Mouse (Mus musculus): ENCODE results near the gene Bmp6. TPM values are rescaled to one million over a fixed set of nuclear protein-coding genes. Genes with fewer than 3 reads are reported as not detected.
A peak's percentile ranks its signal among the peaks of the same experiment; 100 is the strongest.

Gene Bmp6
- 10 to 100 TPM; 19.7 to 23.4 TPM for total RNA-seq (2021)
- long read RNA-seq, experiment 1, transcript Bmp6-201 (7 exons, 3,593 nt): major isoform, 29 of 31 reads
- long read RNA-seq, experiment 1, partial matches to known transcripts: 1 of 31 reads
- long read RNA-seq, experiment 1, other reads (novel, unspliced or antisense): 1 of 31 reads
- long read RNA-seq, experiment 2, transcript Bmp6-201 (7 exons, 3,593 nt): major isoform, 9 of 12 reads
- long read RNA-seq, experiment 2, partial matches to known transcripts: 2 of 12 reads
- long read RNA-seq, experiment 2, other reads (novel, unspliced or antisense): 1 of 12 reads

GRCm38 (mm10) chr13:38344713-38345430, at the start of gene Bmp6:
TSS of gene Bmp6 (plus strand) at chr13:38345107.
- DNase-seq: peak; percentile 90 to 94

DNA sequence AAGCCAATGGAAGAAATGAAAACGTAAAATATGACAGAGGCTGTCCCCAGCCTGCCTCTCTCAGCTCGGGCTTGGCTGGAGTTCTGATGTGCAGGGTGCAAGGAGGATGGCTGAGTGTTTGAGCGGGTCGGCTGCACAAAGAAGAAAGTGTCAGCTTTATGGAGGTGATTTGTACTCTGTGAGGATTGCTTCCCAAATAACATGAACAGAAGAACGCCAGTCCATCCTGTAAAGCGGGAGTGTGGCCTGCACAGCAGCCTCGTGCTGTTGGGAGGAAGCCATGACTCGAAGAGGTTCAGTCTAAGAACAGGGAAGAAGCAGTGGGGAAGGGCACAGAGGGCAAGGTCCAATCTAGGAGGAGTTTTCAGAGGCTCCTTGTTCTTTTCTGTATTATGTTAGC, 48.7 kb upstream of the Bmp6 start:
- DNase-seq: no peak

DNA sequence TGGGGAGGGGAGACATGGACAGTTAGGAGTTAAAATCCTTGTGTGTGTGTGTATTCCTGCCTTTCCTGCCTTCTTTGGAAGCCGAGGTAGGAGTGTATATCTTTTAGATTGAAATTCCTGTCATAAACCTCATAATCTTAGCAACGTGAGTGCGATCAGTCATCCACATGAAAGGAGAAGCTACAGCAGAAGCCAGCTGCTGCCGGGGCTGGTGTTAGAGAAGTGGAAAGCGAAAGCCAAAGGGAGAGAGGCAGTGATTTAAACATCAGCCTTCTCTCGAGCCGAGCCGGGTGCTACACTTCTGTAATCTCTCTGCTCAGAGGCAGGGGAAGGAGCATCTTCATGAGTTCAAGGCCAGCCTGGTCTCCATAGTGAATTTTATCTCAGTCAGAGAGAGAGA, 48.3 kb upstream of the Bmp6 start:
- peak in 1 of 2 experiments; percentile 18 for DNase-seq

DNA sequence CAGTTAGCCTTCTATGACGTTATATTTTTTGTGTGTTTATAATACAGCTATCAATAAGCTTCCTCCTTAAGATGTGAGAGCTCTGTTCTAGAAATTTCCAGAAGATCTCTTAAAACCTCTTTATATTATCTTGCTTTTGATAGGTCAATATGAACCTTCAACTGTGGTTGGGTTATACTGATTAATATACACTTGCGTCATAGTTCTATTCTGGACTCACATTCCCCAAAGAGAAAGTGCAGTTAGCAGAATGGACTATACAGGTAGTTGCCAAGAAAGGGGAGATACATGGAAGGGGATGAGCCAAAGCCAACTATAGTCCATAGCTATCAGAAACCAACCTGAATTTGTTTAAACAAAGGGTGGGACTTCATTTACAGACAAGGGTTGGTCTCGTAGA, 33.8 kb upstream of the Bmp6 start:
- DNase-seq: no peak

DNA sequence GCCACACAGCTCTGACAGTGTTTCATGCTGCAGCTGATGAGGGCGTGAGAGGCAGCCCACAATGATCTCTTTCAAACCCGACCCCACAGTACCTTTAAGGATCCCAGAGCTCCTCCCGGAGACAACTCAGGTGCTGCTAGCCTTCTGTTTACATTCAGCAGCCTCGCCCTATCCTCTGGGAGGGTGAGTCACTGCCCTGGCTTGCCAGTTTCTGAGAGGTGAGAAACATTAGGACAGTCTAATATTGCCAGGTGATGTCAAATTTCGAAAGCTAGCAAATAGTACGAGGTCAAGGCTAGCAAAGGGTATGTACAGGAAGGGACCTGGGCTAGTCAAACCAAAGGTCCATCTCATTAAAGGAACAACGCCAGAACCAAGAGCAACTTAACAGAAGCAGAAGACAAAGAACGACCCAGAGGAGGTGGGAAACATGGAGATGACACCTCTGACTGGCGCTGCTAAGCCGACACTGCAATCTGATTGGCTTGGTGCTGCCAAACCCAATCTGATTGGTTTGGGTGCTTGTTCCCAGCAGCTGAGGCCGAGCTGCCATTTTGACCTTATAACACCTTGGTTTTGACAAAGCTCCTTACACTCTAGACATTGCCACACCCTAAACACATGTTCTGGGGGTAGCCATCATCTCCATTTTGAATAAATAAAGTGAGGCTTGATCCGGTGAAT, 32.4 kb upstream of the Bmp6 start:
- DNase-seq: no peak

GRCm38 (mm10) chr13:38314590-38314989, 30.3 kb upstream of the Bmp6 start:
- no peak for DNase-seq

GRCm38 (mm10) chr13:38318418-38318817, 26.5 kb upstream of the Bmp6 start:
- DNase-seq: no peak

DNA sequence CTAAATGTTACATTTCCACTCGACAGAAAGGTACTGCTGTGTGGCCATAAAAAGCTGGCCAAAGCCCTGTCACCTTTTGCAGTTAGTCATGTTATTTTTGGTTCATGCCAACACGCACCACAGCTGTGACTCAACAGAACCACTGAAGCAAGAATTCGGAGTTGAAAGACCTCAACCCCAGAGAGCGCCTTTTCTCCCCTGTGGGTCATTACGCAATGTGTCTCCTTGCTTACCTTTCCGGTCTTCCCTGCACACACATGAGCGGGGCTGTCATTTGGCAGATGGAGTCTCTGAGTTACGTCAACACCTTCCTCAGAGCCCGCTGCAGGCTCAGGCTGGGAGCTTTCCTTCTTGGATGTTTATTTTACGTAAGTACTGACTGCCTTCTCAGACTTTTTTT, 24.6 kb upstream of the Bmp6 start:
- DNase-seq: no peak

GRCm38 (mm10) chr13:38324452-38324851, 20.5 kb upstream of the Bmp6 start:
- peak in 1 of 2 experiments; percentile 26 for DNase-seq

GRCm38 (mm10) chr13:38327377-38327776, 17.5 kb upstream of the Bmp6 start:
- DNase-seq: no peak

GRCm38 (mm10) chr13:38333496-38333895, 11.4 kb upstream of the Bmp6 start:
- DNase-seq: no peak

DNA sequence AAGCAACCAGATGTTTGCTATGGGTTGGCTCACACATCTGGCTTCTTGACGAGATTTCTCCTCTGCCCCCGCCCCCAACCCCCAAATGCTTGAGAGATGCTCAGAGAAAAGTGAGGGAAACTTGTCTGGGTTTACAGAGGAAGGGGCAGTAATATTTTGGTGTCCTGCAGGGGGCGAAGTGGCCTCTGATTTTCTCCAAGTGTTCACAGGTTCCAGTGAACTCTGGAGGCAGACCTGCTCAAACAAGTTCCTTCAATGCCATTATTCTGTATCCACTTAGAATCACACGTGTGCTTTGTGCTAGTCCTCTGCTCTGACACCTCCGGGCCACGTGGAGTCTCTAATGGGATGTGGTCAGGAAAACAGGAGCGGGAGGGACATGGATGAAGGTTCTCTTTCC, 2.3 kb upstream of the Bmp6 start:
- DNase-seq: peak; percentile 66 to 88

- DNase-seq: no peak
Observed at GRCm38 (mm10) chr13:38343202-38343601, 1.7 kb upstream of the Bmp6 start.

GRCm38 (mm10) chr13:38345431-38345820, 519 bp downstream of the Bmp6 start:
- DNase-seq: no peak

GRCm38 (mm10) chr13:38346096-38346915, 1.4 kb downstream of the Bmp6 start:
- peak; percentile 25 to 53 for DNase-seq

DNA sequence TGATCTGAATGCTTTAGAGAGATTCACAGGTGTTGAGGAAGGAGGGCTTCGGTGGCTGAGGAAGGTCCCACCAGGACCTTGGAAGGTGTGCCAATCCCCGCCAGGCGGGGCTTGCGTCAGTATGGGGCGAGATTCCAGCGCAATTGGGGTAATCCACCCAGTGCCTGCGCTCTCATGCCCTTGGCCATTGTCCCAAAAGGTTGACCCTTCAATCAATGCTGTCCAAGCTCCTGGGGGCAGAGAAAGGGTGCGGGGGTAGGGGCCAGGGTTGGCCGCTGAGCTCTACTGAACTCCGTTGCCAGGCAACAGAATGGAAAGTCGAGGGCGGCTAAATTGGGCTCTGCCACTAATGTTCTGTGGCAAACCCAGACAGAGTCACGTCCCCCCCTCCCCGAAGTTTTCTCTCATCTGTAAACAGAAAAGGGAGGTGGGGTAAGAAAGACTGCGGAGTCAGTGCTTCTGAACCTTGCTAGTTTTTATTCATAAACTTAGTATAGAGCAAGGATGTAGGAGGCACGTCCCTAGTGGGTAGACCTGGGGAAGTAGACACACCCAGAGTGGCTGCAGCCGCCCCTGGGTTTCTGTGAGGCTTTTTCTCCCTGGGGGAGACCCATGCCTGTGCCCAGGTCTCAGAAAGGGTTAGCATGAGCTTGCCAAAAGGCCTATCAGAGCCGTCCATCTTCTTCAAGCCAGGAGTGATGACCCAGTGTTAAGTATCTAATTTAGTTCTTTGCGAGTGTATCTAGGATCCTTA, 2.3 kb downstream of the Bmp6 start:
- DNase-seq: peak; percentile 25 to 56

GRCm38 (mm10) chr13:38347775-38348135, 2.8 kb downstream of the Bmp6 start:
- peak in 1 of 2 experiments; percentile 55 for DNase-seq

DNA sequence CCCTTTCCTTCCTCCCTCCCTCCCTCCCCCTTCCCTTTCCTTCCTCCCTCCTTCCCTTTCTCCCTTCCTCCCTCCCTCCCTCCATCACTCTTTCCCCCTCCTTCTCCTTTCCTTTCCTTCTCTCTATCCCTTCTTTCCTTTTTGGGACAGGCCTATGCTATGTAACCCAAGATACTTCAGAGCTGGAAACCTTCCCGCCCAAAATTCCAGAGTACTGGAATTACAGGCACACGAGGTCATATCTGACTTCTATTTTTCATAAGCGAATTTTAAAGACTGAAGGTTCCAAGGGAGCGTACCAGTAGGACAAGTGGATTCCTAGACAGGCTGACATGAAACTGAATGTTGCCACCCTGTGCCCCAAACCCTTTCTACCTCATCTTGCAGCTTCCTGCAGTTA, 4.1 kb downstream of the Bmp6 start:
- no peak for DNase-seq

DNA sequence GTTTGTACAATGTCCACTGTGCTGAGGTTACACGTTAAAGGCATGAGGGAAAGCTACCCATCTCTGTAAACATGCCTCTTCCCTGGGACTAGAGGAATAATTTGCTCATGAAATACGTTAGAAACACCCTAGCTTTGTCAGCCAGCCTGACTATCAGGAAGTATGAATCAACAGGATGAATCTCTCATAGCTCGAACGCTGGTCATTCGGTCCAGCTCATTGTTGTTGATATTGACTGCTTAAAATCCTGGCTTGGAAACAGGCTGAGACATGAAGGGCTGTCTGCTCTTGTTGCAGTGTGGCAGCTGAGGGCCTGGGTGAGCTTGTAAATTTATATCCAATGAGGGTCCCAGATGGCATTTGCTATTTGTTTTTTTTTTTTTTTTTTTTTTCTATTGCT, 4.9 kb downstream of the Bmp6 start:
- peak in 1 of 2 experiments; percentile 51 for DNase-seq

- no peak for DNase-seq
Observed at GRCm38 (mm10) chr13:38351996-38352395, 7.1 kb downstream of the Bmp6 start.

- DNase-seq: no peak
Observed at GRCm38 (mm10) chr13:38352986-38353385, 8.1 kb downstream of the Bmp6 start.
